Mouse (Mus musculus): ENCODE results near the gene Fzd7.

Gene Fzd7

DNA sequence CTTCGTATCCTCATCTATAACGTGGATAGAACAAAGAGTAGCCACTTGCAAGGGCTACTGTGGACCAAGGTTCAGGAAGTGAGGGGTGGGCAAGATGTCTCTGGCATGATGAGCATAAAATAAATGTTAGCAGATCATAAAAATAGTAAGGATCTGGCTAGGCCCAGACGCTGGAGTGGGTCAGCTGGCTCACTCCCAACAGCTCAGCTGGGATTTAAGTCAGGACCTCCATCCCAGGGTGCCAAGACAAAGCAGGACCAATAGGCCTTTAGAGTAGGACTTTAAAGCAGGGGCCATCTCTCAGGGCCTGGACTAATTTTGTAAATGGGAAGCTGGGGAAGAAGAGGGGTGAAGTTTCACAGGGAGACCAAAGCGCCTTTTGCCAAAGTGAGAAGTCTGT lies 11.5 kb upstream of the Fzd7 start:
- no peak for DNase-seq (ENCODE audit: extremely low read depth, low read depth)

- no peak for DNase-seq (ENCODE audit: extremely low read depth, low read depth)
Observed at GRCm38 (mm10) chr1:59472368-59473180, 9.7 kb upstream of the Fzd7 start.

- DNase-seq (ENCODE audit: extremely low read depth, low read depth): no peak
Observed at GRCm38 (mm10) chr1:59473181-59473555, 9.1 kb upstream of the Fzd7 start.

DNA sequence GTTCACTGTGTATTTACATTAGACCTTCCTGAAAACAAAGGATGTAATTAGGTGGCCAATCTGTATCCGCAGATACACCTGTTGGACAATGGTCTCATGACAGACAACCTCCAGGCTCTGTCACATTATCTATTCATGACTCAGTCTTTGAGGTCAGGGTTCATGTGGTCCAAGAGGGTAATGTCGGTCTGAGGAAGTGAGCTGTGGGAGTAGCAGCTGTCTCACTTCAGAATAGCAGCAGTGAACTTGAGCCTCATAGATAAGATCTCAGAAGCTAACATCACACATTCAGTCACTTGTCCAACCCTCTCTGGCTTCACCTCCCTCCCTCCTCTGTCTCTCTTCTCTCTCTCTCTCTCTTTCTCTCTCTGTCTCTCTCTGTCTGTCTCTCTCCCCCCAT lies 6.6 kb upstream of the Fzd7 start:
- DNase-seq (ENCODE audit: extremely low read depth, low read depth): no peak

DNA sequence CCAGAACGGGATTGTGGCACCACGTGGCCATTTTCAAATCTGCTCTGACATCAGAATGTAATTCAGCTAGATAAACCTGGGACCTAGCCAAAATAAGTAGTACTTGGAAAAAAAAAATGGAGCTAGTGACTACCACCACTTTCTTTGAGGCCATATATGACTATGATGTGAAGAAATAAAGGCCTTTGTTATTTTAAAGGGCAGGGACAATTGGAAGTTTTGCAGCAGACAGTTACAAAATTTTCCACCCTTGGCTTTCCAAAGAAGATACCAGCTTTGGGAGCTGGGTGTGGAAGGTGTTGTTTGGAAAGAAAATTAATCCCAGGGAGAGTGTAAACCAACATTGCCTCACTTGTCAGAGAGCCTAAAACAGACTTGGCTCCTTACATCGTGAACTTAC lies 3.3 kb upstream of the Fzd7 start:
- no peak for DNase-seq (ENCODE audit: extremely low read depth, low read depth)

DNA sequence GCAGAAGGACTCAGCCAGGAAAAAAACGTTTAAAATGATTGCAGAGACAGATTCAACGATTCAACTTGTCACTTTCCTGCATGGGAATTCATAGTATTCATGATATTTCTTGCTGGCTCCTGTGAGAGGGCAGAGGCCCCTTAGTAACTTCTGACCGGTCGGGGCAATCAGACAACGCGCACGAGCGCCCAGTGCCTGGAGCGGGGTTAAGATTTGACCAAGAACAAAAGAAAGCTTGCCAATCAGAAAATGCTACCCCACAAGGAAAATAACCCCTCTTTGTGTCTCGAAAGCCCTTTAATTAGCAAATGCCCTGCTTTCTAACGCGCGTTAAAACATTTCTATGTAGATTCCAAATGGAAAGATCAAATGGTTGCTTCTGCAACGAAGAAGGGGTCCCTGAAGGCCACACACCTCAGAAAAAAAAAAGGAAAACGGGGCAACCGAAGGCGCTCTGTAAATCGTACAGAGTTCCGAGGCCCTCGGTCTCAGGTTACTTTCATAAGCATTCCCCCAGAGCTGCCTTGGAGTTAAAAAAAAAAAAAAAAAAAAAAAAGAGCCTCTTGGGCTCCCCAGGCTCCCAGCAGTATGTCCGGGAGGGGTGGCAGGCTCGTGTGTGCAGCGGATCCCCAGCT lies 1.3 kb upstream of the Fzd7 start:
- DNase-seq (ENCODE audit: extremely low read depth, low read depth): no peak

- DNase-seq (ENCODE audit: extremely low read depth, low read depth): peak; percentile 98
Observed at GRCm38 (mm10) chr1:59481456-59482291, 550 bp upstream of the Fzd7 start.

DNA sequence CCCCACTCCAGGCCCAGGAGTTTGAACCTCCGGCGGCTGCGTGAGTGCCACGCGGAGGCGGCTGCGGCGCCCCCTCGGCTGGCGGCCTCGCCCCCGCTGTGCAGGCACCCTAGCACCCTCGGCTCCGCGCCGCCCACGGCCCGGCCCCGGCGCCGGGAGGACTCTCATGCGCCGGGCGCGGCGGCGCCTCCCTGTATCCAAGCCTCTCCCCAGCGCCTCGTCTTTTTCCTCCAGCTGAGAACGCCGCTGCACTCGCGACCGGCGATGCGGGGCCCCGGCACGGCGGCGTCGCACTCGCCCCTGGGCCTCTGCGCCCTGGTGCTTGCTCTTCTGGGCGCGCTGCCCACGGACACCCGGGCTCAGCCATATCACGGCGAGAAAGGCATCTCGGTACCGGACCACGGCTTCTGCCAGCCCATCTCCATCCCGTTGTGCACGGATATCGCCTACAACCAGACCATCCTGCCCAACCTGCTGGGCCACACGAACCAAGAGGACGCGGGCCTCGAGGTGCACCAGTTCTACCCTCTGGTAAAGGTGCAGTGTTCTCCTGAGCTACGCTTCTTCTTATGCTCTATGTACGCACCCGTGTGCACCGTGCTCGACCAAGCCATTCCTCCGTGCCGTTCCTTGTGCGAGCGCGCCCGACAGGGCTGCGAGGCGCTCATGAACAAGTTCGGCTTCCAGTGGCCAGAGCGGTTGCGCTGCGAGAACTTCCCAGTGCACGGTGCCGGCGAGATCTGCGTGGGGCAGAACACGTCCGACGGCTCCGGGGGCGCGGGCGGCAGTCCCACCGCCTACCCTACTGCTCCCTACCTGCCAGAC lies 684 bp downstream of the Fzd7 start:
- DNase-seq (ENCODE audit: extremely low read depth, low read depth): peak; percentile 41

GRCm38 (mm10) chr1:59483521-59484245 lies 1.5 kb downstream of the Fzd7 start:
- DNase-seq (ENCODE audit: extremely low read depth, low read depth): peak; percentile 49

GRCm38 (mm10) chr1:59484314-59484713 lies 2.1 kb downstream of the Fzd7 start:
- no peak for DNase-seq (ENCODE audit: extremely low read depth, low read depth)

DNA sequence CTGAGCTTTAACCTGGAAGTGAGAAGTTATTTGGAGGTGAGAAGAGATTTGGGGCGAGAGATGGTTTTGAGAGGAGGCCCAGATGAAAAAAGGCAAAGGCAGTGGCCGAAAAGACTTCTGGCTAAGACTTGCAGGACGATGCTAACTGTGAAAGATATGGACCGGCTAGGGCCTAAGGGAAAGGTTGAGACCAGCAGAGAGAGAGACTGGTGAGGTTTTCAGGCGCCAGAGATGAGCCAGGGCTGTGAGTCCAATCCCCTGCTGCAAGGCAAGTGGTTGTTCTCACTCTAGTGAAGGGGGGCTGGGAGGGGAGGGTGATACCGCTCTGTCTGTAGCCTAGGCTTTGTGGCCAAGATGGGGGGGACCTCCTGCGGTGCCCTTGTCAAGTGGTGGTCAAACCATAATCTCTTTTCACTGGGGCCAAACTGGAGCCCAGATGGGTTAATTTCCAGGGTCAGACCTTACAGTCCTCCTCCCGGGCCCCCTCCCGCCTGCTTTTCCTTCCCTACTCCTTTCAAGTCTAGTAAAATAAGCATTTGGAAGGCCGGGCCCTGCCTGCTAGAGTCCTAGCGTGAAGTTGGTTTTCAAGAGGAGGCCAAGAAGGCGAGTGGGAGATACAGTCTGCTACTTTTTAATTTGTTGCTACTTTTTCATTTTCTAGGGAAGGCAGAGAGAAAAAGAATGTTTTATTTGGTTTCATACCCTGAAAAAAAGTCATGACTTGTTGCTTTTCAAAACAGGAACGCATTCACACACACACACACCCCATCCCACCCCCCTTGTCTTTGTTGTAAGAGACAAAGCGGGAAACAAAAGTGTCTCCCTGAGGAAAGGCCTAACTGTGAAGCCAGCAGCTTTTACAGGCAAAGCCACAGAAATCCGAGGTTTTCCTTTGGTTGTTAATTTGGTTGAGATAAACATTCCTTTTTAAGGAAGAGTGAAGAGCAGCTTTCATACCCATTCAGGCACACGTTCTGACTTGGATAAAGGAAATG lies 2.9 kb downstream of the Fzd7 start:
- DNase-seq (ENCODE audit: extremely low read depth, low read depth): peak; percentile 39

GRCm38 (mm10) chr1:59485803-59486202 lies 3.6 kb downstream of the Fzd7 start:
- DNase-seq (ENCODE audit: extremely low read depth, low read depth): no peak

- DNase-seq (ENCODE audit: extremely low read depth, low read depth): no peak
Observed at GRCm38 (mm10) chr1:59487651-59488051, 5.4 kb downstream of the Fzd7 start.

DNA sequence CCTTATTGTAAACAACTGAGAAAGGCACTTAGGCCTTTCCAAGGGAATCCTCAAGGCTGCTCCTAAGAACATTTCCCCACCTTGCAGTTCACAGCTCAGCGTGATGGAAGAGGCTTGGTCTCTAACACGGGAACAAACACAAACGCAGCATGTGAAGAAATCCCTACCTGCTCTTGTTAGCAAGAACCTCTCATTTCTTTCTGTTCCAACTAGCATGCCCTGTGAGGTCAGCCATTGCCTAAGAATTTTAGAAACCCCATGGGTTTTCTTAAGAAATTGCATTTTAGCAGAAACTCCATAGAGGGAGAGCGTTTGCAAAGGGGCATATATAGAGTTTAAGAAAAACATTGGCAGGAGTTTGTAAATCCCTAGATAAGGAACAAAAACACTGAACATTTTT lies 6.3 kb downstream of the Fzd7 start:
- DNase-seq (ENCODE audit: extremely low read depth, low read depth): no peak

DNA sequence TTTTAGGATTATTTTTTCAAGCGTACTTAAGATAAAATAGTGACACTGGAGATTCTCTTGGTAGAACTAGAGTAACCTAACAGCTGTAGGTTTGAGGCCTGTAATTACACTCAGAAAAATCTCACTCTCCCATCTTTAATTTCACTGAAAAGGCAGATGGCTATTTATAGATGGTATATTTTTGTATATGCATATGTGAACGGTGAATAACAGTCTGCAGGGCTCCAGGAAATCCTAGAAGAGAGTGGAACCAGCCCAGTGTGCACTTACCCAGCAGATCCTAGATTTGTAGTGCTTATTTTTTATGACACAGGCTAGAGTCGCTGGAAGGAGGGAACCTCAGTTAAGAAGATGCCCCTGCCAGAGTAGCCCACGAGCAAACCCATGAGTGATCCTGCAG lies 6.8 kb downstream of the Fzd7 start:
- DNase-seq (ENCODE audit: extremely low read depth, low read depth): no peak

DNA sequence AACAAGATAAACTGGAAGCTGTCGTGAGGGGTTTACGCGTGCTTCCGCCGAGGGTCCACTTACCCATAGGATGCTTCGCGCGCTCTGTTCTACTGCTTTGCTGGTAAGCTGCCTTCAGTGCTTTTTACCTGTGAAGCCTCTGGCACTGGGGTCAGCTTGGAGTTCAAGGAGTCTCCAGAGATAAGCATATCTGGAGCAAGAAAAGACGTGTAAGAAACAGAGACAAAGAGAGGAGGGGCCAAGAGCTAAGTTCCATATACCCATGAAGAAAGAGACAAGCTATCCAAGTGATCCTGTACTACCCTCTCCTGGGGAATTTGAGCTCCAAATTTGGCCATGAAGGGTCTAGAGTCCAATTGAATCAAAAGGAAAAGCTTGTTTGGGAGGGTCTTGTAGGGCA lies 9.3 kb downstream of the Fzd7 start:
- no peak for DNase-seq (ENCODE audit: extremely low read depth, low read depth)

- no peak for DNase-seq (ENCODE audit: extremely low read depth, low read depth)
Observed at GRCm38 (mm10) chr1:59492432-59492831, 10.2 kb downstream of the Fzd7 start.

- no peak for DNase-seq (ENCODE audit: extremely low read depth, low read depth)
Observed at GRCm38 (mm10) chr1:59495970-59496369, 13.7 kb downstream of the Fzd7 start.
